Mouse (Mus musculus) left cerebral cortex, postnatal 14 days (tissue): ENCODE measurements at regions not wholly inside any gene's neighbourhood (a gene's known extent, or its start where the extent isn't known, plus 50 kb on each side); places are given as distances from the start of the nearest gene placed in this dataset.

Experiments used
- DNase-seq, 2 experiments: peaks; one replicate each; pipeline ENCODE4 v3.0.0; 2021 to 2022; ENCODE audit warnings: low spot score in 2 of 2, mixed read lengths in 1 of 2
- intact Hi-C: fragments of 180-260 bp; cut with DNase I; formaldehyde crosslinking; loops from one replicate; pipeline ENCODE4 v1.15.1; 2025

GRCm38 (mm10) chr6:49745301-49745700 is 77.2 kb upstream of the Npy start:
- DNase-seq = no peak
- intact Hi-C loops = no loop called here

GRCm38 (mm10) chr6:49750544-49750943 is 72.0 kb upstream of the Npy start:
- intact Hi-C loops = no loop called here
- DNase-seq = no peak

- DNase-seq = no peak
These were observed 62.9 kb upstream of the Npy start for GRCm38 (mm10) chr6:49759614-49760013.

GRCm38 (mm10) chr6:49764746-49765145 is 57.8 kb upstream of the Npy start:
- no peak for DNase-seq
- intact Hi-C loops = no loop called here

More at GRCm38 (mm10) chr6:49759614-49760013, 62.9 kb upstream of the Npy start:
- intact Hi-C loops = no loop called here

- DNase-seq = no peak
- intact Hi-C loops = no loop called here
These were observed 52.4 kb upstream of the Npy start for GRCm38 (mm10) chr6:49769904-49770720.
